Mouse (Mus musculus) megakaryocyte, embryonic 14.5 days (primary cell): ENCODE data around the gene Sh3rf1.

Experiments
- FLI1 ChIP-seq: IDR thresholded peaks from 2 replicates; pipeline ENCODE4 v1.6.1; 2012; ENCODE audit warnings: low read length, inconsistent platforms, mixed read lengths
- GATA1 ChIP-seq: IDR thresholded peaks from 3 replicates; pipeline ENCODE4 v1.6.1; 2012; ENCODE audit warnings: mixed read lengths, low read length, inconsistent platforms, borderline replicate concordance

GRCm38 (mm10) chr8:61426072-61426471, 202.4 kb downstream of the Sh3rf1 start:
- TF ChIP-seq GATA1 (no peak), FLI1 (no peak)
